Mouse (Mus musculus) spleen, adult 2 months (tissue): ENCODE measurements around the gene Snapc3. TPM values are rescaled to one million over a fixed set of nuclear protein-coding genes. Genes with fewer than 3 reads are reported as not detected.

ENCODE experiments used
- DNase-seq, 2 experiments: peaks; one replicate each; pipeline versions ENCODE4 v3.0.0 to v3.0.0-alpha.2; 2012 to 2021; ENCODE audit warnings: low spot score in 2 of 2, low read depth in 1 of 2
- H3K27ac ChIP-seq: fragments of 200-500 bp; 2 replicates; pipeline ENCODE4 v1.5.1; 2012; ENCODE audit warnings: low read length, inconsistent platforms; ENCODE audit not compliant: insufficient read depth
- H3K27me3 ChIP-seq: fragments of 200-500 bp; 2 replicates; pipeline ENCODE4 v1.6.1; 2012; ENCODE audit warnings: mild to moderate bottlenecking, moderate library complexity, low read length, inconsistent platforms; ENCODE audit not compliant: control insufficient read depth, insufficient read depth
- H3K36me3 ChIP-seq: fragments of 200-500 bp; 2 replicates; pipeline ENCODE4 v1.6.1; 2012; ENCODE audit warnings: mild to moderate bottlenecking, low read length, inconsistent platforms; ENCODE audit not compliant: control insufficient read depth, insufficient read depth
- H3K4me1 ChIP-seq: fragments of 200-500 bp; 2 replicates; pipeline ENCODE4 v1.6.1; 2011; ENCODE audit warnings: inconsistent platforms; ENCODE audit not compliant: control insufficient read depth, insufficient read depth, insufficient read length
- H3K4me3 ChIP-seq: fragments of 200-500 bp; 2 replicates; pipeline ENCODE4 v1.5.1; 2011; ENCODE audit warnings: mild to moderate bottlenecking, inconsistent platforms; ENCODE audit not compliant: insufficient read depth, insufficient read length; ENCODE audit errors: extremely low read depth
- CTCF ChIP-seq: fragments of 200-500 bp; IDR thresholded peaks from 2 replicates; pipeline ENCODE4 v1.5.1; 2011; ENCODE audit warnings: mild to moderate bottlenecking, inconsistent platforms; ENCODE audit not compliant: insufficient read depth, insufficient read length, insufficient replicate concordance; ENCODE audit errors: extremely low read depth
- POLR2A ChIP-seq: fragments of 200-500 bp; IDR thresholded peaks from 2 replicates; pipeline ENCODE4 v1.6.1; 2011; ENCODE audit warnings: low read depth, low read length, inconsistent platforms
- WGBS: fragments of 180-500 bp; shearing (Covaris S2); methylation state at CpG from one replicate; pipeline ENCODE4 v1.1.7; 2018; 5-methylcytosine and 5-hydroxymethylcytosine counted together
- polyA plus RNA-seq: library from polyadenylated mRNA; depleted of rRNA; stranded (reverse); fragments of >200 nt; gene quantifications from 2 replicates; pipeline ENCODE4 v1.2.3, GENCODE M21; 2012; rRNA removed

The Snapc3 gene
- polyA plus RNA-seq = 11.8 and 12.7 TPM in 2 replicates

- peak within 1 kb of the TSS; percentile 93 for H3K4me3 ChIP-seq
- peak; percentile 91 for TF ChIP-seq POLR2A
- no peak for TF ChIP-seq CTCF
- no peaks in the 10 kb centered on the region; the same call in 1 of the 2 replicates for H3K4me1 ChIP-seq
- no peaks in the 10 kb centered on the region for H3K27me3 ChIP-seq
- peak; percentile 81 to 95 for DNase-seq
- no peaks in the 10 kb centered on the region for H3K36me3 ChIP-seq
- H3K27ac ChIP-seq = peak within 1 kb of the TSS; percentile 49
- under 1% methylated on average over 41 of the region's 41 CpGs for WGBS
These were observed at the start of gene Snapc3 for GRCm38 (mm10) chr4:83417160-83417819. Gene Snapc3, plus strand, starts transcription at chr4:83417724.

GRCm38 (mm10) chr4:83373381-83373780 lies 44.1 kb upstream of the Snapc3 start:
- no peaks in the 10 kb centered on the region for H3K4me1 ChIP-seq
- H3K27ac ChIP-seq = no peak overlapping the region
- no peak for DNase-seq
- no peaks in the 10 kb centered on the region for H3K36me3 ChIP-seq
- H3K4me3 ChIP-seq = no peak overlapping the region
- WGBS = 73% methylated on average over 4 of the region's 4 CpGs
- TF ChIP-seq CTCF = no peak
- TF ChIP-seq POLR2A = no peak
- no peaks in the 10 kb centered on the region for H3K27me3 ChIP-seq

- Histone ChIP-seq H3K27ac (no peak overlapping the region), H3K4me3 (no peak overlapping the region), H3K27me3 (no peaks in the 10 kb centered on the region), H3K4me1 (no peaks in the 10 kb centered on the region), H3K36me3 (no peaks in the 10 kb centered on the region)
- TF ChIP-seq CTCF (no peak), POLR2A (no peak)
- WGBS = 73% methylated on average over 6 of the region's 6 CpGs
- DNase-seq = no peak
These were observed 41.9 kb upstream of the Snapc3 start for GRCm38 (mm10) chr4:83375650-83376049.

- Histone ChIP-seq H3K27me3 (no peaks in the 10 kb centered on the region), H3K27ac (no peak overlapping the region), H3K36me3 (no peaks in the 10 kb centered on the region), H3K4me1 (no peaks in the 10 kb centered on the region), H3K4me3 (no peak overlapping the region)
- DNase-seq = no peak
- TF ChIP-seq POLR2A = no peak
- TF ChIP-seq CTCF = no peak
- WGBS = 53% methylated on average over 7 of the region's 7 CpGs
These were observed 41.0 kb upstream of the Snapc3 start for GRCm38 (mm10) chr4:83376461-83377015.

GRCm38 (mm10) chr4:83379036-83379435 lies 38.5 kb upstream of the Snapc3 start:
- Histone ChIP-seq H3K27me3 (no peaks in the 10 kb centered on the region), H3K27ac (no peak overlapping the region), H3K36me3 (no peaks in the 10 kb centered on the region), H3K4me3 (no peak overlapping the region), H3K4me1 (no peaks in the 10 kb centered on the region)
- no peak for TF ChIP-seq CTCF
- DNase-seq = no peak

- no peaks in the 10 kb centered on the region for H3K27me3 ChIP-seq
- H3K4me3 ChIP-seq = no peak overlapping the region
- WGBS = 90% methylated on average over 6 of the region's 6 CpGs
- no peak overlapping the region for H3K27ac ChIP-seq
- TF ChIP-seq CTCF = no peak
- TF ChIP-seq POLR2A = no peak
- no peaks in the 10 kb centered on the region for H3K36me3 ChIP-seq
- DNase-seq = no peak
- no peaks in the 10 kb centered on the region for H3K4me1 ChIP-seq
These were observed 37.8 kb upstream of the Snapc3 start for GRCm38 (mm10) chr4:83379746-83380145.

- DNase-seq = no peak
- TF ChIP-seq CTCF (no peak), POLR2A (no peak)
- Histone ChIP-seq H3K27me3 (no peaks in the 10 kb centered on the region), H3K4me3 (no peak overlapping the region), H3K4me1 (no peaks in the 10 kb centered on the region), H3K36me3 (no peaks in the 10 kb centered on the region), H3K27ac (no peak overlapping the region)
- WGBS = 80% methylated on average over 4 of the region's 4 CpGs
These were observed 37.3 kb upstream of the Snapc3 start for GRCm38 (mm10) chr4:83380266-83380665.
